Mouse (Mus musculus) telencephalon, adult 2 months (tissue): ENCODE data around the gene Colgalt1.
A peak's percentile ranks its signal among the peaks of the same experiment; 100 is the strongest.

ENCODE experiments used
- DNase-seq: peaks from one replicate; pipeline ENCODE4 v3.0.0-alpha.2; 2011; ENCODE audit warnings: low read depth, low spot score

The Colgalt1 gene

GRCm38 (mm10) chr8:71591017-71591416 is 19.8 kb upstream of the Colgalt1 start:
- no peak for DNase-seq

- peak; percentile 94 for DNase-seq
These were observed 19.1 kb upstream of the Colgalt1 start, which contains the start of gene Pgls for GRCm38 (mm10) chr8:71591471-71592373. TSS of gene Pgls (plus strand) at chr8:71592176.

DNA sequence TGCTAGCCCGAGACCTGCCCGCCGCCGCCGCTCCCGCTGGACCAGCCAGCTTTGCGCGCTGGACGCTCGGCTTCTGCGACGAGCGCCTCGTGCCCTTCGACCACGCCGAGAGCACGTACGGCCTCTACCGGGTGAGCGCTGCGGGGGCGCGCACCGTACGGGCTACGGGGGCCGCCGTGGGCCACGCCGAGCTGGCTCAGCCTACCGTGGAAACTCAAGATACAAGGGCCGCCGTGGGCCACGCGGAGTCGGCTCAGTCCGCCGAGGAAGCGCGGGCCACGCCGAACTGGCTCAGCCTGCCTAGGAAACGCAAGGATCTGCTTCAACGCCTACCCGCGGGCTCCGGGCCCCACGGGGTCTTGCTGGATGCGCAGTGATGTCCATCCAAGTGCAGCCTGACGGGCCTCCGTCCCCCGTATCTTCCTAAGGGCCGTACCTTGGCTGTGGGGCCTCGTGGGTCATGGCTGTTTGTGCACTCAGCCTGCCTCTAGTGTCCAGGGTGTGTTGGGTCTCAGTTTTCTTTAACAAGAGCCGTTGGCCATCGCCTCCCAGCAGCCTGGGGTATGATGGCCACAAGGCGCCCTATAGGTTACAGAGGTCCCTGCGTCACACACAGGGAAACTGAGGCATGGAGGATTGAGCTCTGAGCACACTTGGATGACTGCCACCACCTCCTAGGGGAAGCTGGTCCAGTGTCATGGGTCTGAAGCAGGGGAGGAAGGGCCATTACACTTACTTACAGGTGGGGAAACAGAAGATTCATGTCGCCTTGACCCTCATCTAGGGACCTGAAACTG is 18.2 kb upstream of the Colgalt1 start:
- peak; percentile 86 for DNase-seq

DNA sequence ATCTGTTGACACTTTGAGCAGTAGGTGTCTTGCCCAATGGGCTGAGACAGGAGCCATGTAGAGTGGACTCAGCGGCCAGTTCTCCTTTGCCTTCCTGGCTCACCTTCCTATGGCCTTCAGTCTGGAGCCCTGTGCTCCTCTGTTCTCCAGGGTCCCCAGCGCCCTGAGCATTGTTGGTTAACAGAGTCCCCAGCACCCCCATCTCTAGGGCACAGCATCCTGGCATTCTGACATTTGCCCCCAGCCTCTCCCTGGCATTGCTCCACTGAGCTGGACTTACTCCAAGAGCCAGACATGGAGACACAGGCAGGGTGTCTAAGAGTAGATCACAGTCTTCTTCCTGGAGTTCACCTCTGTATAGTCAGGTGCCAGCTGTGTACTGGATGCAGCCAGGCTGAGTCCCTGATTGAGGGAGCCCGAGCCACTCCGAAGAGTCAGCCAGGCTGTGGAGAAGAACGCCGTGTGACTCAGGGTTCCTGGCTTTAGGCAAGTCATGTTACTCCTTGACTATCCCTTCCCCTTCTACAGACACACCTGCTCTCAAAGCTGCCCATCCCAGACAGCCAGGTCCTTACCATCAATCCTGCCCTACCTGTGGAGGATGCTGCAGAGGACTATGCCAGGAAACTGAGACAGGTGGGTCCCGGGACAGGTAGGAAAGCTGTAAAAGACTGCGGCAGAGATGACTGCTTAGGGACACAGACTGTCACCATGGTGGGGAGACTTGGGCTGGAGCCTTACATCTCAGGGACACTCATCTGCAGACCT is 17.1 kb upstream of the Colgalt1 start:
- no peak for DNase-seq

- DNase-seq = no peak
These were observed 16.5 kb upstream of the Colgalt1 start for GRCm38 (mm10) chr8:71594324-71594722.

- peak; percentile 41 for DNase-seq
These were observed 14.9 kb upstream of the Colgalt1 start for GRCm38 (mm10) chr8:71595862-71596261.

- DNase-seq = no peak
These were observed 14.4 kb upstream of the Colgalt1 start for GRCm38 (mm10) chr8:71596384-71596783.

DNA sequence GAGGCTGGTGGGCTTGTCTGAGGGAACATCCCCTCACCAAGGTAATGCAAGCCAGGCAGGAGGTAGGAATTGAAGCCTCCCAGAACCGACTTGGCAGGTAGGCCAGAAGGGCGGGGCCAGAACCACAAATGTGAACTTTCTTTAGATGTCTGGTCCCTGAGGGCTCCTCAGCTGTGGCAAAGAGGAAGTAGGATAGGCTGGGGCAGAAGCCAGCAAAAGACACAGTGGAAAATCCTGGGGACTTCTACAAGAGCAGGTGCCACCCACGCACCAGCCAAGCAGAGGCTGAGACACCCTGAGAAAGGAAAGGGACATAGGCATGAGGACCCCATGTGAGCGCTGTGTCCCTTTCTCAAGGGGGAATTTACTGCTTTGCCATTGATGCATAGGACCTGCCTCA is 14.0 kb upstream of the Colgalt1 start:
- no peak for DNase-seq

GRCm38 (mm10) chr8:71597451-71597850 is 13.3 kb upstream of the Colgalt1 start, which contains the start of gene Fam129c:
TSS of gene Fam129c (plus strand) at chr8:71597648.
- no peak for DNase-seq

GRCm38 (mm10) chr8:71598375-71598774 is 12.4 kb upstream of the Colgalt1 start:
- no peak for DNase-seq

GRCm38 (mm10) chr8:71598841-71599240 is 12.0 kb upstream of the Colgalt1 start:
- no peak for DNase-seq

- DNase-seq = no peak
These were observed 8.7 kb upstream of the Colgalt1 start for GRCm38 (mm10) chr8:71601939-71602665.

- peak; percentile 35 for DNase-seq
These were observed 8.0 kb upstream of the Colgalt1 start for GRCm38 (mm10) chr8:71602666-71603334.

GRCm38 (mm10) chr8:71604021-71604420 is 6.8 kb upstream of the Colgalt1 start:
- no peak for DNase-seq

- no peak for DNase-seq
These were observed 1.3 kb downstream of the Colgalt1 start for GRCm38 (mm10) chr8:71612141-71612540.

DNA sequence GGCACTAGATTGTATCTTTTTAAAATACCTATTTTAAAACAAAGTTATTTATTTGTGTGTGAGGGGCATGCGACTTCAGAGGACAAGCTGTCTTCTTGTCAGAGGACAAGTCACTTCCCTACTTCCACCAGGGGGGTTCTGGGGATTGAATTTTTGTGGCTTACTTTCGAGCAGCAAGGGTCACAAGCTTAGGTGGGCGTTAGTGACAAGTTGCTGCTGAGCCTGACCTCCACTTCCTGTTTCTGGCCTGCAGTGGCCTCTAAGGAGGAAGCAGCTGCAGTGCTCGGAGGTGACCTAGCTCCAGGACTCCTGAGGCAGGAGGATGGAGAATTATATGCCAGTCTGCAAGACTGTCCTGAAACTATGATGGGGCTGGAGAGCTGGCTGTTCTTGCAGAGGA is 2.6 kb downstream of the Colgalt1 start:
- DNase-seq = no peak

- no peak for DNase-seq
These were observed 9.0 kb downstream of the Colgalt1 start for GRCm38 (mm10) chr8:71619786-71620185.

DNA sequence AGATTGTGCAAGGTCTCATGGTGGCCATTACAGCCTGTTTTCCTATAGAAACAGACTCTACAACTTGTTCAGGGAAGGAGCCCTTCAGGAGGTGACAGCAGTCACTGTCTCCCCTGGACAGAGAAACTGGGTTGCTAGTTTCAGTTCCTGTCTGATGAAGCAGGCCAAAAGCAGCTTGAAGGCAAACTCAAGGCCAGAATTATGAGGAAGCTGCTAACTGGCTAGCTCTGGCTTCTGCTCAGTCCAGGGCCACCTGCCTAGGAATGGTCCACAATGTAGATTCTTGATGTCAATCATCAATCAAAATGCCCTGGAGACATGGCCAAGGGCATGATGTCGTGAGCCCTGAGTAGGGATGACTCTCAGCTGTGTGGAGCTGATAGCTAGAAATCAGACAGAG is 14.3 kb downstream of the Colgalt1 start:
- DNase-seq = no peak

DNA sequence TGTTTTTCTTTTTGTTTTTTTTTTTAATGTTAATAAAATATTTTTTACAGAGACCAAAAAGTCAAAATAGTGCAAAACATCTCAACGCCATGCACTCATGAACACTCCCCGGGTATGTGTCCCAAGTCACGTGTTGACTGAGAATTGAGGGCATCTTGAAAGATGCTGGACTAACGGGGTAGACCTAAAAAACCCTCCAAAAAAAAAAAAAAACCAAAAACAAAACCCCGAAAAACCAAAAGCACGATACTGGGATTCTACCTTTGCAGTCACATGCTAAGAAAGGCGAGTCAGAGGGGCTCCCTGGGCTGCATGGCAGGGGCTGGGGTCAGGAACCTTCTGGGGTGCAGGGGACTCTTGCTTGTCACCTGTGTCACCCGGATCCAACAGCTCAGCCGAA is 16.0 kb downstream of the Colgalt1 start:
- no peak for DNase-seq

DNA sequence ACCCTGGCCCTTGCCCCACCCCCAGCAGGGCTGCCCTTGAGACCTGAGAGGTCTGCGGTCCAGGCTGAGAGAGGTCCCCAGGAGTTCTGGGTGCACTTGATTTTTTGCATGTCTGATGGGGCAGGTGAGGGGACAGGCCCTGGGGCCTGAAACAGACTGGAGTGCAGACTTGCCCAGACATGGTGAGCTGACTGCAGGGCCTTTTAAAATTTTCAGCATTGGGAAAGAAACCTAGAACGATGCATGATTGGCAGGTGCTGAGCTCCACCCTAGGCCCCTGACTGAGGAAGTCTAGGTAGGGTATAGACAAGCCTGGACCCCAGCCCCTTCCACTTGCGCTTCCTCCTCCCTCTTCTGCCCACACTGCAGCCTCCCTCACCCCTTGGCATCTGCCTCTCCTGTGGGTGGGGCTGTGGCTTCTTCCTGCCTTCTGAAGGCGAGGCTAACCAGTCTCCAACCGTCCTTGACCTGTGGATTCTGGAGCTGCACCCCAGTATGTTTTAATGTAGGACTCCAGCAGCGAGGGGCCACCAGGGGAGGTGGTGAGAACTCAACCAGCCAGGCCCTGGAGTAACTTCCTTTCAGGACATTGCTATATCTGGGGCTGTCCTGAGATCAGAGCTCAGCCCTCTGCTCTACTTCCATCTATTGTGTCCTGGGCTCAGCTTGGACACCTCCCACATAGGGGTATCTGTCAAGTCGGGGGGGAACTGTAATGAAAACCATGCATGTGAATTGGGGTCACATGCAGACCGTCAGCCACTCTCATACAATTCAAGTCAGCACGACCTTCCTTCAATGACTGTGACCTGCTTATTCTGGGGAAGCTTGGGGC is 16.7 kb downstream of the Colgalt1 start:
- no peak for DNase-seq
